Mouse (Mus musculus) layer of hippocampus, adult 2 months (tissue): ENCODE results near the gene 2810408A11Rik. TPM values are rescaled to one million over a fixed set of nuclear protein-coding genes. Genes with fewer than 3 reads are reported as not detected.
"Not testable (repeated sequence)": the region's sequence is repeated elsewhere in the genome, so short reads cannot be mapped to it uniquely, and the experiment has no call there.

Experiments
- DNase-seq, 2 experiments: peaks; one replicate each; pipeline ENCODE4 v3.0.0; 2022; ENCODE audit warnings: low spot score in 2 of 2
- H3K27ac ChIP-seq: fragments of 200-600 bp; 2 replicates; pipeline ENCODE4 v1.8.1; 2022
- H3K4me3 ChIP-seq: fragments of 200-600 bp; 2 replicates; pipeline ENCODE4 v1.8.1; 2022; ENCODE audit warnings: mild to moderate bottlenecking
- CTCF ChIP-seq: fragments of 200-600 bp; conservative IDR thresholded peaks from 2 replicates; pipeline ENCODE4 v1.8.1; 2022; ENCODE audit warnings: antibody characterized with exemption, mild to moderate bottlenecking, moderate library complexity
- total RNA-seq, 2 experiments: library from RNA; stranded (reverse); gene quantifications; 2 replicates each; pipeline ENCODE4 v1.2.3; 2021

2810408A11Rik gene
- total RNA-seq, 2 experiments from 2014 or later, result 0.64 to 1.0 TPM

DNA sequence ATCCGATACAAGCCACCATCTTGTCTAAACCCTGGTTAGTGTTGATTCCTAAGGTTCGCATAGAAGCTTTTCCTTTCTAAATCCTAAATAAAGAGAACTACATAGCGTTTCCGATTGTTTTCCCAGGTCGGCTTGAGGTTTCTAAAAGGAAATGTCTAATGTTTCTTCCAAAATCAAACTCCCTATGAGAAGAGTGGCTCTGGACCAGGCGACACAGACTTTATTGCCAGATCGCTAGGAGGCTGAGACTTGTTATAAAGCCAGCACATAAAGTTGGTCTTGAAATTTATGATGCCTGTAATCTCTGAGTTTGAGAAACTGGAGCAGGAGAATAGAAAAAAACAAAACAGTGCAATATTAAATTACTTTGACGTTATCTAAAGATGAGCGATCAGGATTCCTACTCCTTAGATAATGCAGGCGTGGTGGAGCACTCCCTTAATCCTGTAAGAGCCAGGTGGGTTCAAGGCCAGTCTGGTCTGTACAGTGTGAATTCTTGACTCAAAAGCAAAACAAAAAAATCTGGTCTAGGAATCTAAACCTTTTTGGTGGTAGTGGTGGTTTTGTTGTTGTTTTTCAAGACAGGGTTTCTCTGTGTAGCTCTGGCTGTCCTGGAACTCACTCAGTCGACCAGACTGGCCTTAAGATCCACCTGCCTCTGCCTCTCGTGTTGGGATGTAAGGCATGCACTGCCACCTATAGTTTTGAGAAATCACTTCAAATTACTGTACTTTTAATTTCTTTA, 21.4 kb upstream of the 2810408A11Rik start:
- H3K27ac ChIP-seq, result peak overlapping the region; percentile 96
- peak overlapping the region; percentile 81 for H3K4me3 ChIP-seq
- no peak for DNase-seq
- peak; percentile 21; the same call in 1 of the 2 replicates for TF ChIP-seq CTCF

DNA sequence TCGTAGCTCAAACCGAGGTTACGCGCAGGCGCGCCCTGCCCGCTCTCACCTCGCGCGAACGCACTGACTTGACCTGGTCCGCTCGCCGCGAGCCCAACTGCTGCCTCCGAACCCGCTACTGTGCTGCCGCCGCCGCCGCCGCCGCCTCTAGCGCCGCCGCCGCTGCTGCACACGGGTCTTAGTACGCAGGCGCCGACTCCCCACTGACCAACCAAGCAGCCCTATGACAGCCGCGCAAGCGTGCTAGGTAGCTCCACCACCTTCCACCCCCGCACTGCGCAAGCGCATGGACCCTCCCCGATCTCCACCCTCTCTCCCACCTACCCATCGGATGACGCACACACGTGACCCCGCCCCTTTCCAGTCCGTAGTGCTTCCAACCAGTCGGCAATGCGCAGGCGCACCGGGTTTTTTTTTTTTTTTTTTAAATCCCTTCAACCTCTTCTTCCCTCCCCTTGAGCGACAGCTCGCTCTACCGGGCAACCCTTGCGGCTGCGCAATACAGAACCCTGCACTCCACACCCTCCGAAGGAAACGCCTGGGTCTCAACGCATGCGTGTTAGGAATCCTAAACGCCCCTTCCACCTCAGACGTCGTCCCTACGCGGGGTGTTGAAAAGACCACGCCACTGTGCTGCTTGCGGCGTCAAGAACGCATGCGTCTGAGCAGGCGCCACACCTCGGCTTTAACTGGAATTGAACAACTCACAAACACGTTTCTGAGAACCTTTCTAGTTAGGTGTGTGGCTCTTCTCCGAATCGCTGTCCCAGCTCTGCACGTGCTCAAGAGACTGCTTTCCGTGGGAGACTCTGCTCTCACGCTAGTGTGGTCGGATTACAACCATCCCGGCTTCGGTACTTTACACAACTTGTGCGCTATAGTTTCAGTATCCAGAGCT, 20.6 kb upstream of the 2810408A11Rik start, which contains the start of gene Eif5a:
TSS of gene Eif5a (minus strand) at position 845 of the 898 bp plus-strand sequence.
- Histone ChIP-seq H3K4me3 (peak within 1 kb of the TSS; percentile 81), H3K27ac (peak within 1 kb of the TSS; percentile 96)
- TF ChIP-seq CTCF, result peak; percentile 81
- DNase-seq, result peak; percentile 100

DNA sequence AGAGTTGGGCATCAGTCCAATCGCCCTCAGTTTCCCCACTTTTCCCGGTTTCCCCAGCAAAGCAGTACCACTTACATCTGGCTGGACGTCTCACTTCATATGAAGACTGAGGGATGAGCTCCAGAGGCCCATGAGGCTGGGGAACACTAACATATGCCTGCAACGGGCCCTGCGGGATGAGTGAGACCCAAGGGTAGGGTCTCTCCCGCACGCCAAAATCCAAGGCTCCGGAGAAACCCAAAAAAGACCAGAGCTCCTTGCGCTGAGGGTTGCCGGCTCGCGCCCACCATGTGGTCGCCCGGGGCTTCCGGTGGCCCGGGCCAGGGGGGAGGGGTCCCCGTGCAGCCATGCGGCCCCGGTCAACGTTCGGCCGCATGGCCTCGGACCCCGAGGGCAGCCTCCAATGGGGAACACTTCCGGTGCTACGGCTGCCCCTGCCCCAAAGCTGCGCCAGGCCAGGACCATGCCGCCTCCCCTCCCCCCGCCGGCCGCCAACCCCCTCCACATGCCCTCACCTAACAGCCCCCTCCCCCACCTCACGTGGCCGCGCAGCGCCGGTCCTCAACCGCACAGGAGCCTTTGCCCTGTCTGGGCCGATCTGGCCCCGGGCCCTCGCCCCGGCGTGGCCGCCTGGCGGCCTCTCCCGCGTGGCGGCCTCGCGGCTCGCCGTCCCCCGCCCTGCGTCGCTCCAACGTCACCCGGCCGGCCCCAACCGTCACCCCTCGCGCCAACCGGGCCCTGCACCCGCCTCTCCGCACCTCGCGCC, 19.7 kb upstream of the 2810408A11Rik start:
- Histone ChIP-seq H3K27ac (peak overlapping the region; percentile 95), H3K4me3 (peak overlapping the region; percentile 59)
- no peak for TF ChIP-seq CTCF
- no peak for DNase-seq

DNA sequence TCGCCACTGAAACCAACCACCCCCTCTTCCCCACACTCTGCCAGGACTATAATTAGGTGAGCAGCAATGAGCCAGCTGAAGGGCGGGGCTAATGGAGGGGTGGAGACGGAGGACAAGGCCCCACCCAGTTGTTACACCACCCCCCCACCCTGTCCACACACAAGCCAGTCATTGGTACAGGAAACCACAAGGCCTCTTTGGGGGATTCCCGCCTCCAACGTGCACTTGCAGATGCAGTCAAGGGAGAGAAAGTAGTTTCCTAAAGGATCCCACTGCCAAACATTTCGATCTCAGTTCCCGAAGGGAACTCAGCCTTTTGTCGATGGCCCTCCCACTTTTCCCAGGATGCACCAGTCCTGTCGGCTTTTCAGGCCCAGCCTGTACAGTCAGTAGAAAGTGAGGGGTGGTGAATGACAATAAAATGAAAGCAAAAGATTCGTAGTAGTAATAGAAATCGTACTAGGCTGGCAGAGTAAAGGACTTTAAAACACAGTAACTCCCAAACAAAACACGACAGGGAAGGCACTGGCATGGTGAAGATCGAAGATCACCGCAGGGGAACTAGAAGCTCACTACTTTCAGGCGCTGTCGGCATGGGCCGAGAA, 19.0 kb upstream of the 2810408A11Rik start:
- H3K27ac ChIP-seq, result peak overlapping the region; percentile 95

DNA sequence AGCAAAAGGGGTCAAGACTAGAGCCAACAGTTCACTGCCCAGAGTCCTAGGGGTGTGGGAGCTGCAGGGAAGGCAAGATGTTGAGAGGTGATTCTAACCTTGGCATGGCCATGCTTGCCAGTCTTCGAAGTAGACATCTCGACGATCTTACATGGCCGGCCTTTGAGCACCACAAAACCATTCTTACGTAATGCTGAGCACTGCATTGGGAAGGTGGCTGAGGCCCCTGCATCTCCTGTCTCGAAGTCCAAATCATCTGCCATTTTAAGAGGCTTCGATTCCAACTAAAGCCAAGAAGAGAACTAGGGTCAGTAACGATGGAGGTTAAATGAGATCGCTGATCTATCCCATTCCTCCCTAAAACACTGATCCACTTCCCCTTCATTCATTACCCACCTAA, 18.3 kb upstream of the 2810408A11Rik start:
- no peak for DNase-seq
- Histone ChIP-seq H3K27ac (peak overlapping the region; percentile 95; the same call in 1 of the 2 replicates), H3K4me3 (peak overlapping the region; percentile 59)
- no peak for TF ChIP-seq CTCF

More for the DNA sequence above, 19.0 kb upstream of the 2810408A11Rik start:
- peak overlapping the region; percentile 59 for H3K4me3 ChIP-seq
- DNase-seq, result peak; percentile 41 to 57
- TF ChIP-seq CTCF, result no peak

DNA sequence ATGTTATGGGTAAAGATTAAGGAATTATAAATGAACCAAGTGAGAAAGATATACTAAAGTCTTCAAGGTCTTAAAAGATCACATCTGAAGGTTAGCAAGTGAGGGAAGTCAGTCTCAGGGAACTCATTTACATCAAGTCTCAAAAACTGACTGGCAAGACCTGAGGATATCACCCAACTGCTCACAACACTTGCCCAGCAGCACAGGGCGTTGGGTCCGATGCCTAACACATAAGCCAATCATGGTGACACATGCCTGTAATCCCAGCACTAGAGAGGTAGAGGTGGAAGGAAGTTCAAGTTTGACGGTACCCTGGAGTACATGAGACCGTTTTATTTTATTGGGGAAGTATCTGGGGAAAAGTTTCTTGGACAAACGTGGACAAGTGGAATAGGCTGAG, 17.3 kb upstream of the 2810408A11Rik start:
- DNase-seq, result no peak

DNA sequence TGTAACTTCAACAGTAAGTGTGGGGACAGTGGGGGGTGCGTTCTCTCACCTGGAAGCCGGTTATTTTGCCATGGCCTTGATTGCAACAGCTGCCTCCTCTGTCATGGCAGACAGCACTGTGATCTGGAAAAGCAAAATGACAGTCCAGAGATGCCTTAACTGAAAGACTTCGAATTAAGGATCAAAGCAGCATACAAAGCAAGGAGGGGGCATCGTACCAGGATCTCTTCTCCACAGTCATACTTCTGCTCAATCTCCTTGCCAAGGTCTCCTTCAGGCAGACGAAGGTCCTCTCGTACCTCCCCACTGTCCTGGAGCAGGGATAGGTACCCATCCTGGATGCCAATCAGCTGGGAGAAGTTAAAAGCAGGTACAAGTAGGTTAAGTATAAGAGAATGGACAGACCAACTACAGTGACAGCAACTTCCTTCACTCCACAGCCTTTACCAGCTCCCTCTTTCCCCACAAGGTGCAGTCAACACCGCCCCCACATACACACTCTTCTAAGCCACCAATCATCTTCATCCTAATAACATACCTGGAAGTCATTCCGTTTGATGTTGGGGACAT, 16.7 kb upstream of the 2810408A11Rik start:
- no peak for DNase-seq
- no peak for TF ChIP-seq CTCF
- Histone ChIP-seq H3K27ac (no peak overlapping the region), H3K4me3 (no peak overlapping the region)

More for the DNA sequence above, 17.3 kb upstream of the 2810408A11Rik start:
- H3K27ac ChIP-seq, result no peak overlapping the region
- TF ChIP-seq CTCF, result no peak
- H3K4me3 ChIP-seq, result no peak overlapping the region

DNA sequence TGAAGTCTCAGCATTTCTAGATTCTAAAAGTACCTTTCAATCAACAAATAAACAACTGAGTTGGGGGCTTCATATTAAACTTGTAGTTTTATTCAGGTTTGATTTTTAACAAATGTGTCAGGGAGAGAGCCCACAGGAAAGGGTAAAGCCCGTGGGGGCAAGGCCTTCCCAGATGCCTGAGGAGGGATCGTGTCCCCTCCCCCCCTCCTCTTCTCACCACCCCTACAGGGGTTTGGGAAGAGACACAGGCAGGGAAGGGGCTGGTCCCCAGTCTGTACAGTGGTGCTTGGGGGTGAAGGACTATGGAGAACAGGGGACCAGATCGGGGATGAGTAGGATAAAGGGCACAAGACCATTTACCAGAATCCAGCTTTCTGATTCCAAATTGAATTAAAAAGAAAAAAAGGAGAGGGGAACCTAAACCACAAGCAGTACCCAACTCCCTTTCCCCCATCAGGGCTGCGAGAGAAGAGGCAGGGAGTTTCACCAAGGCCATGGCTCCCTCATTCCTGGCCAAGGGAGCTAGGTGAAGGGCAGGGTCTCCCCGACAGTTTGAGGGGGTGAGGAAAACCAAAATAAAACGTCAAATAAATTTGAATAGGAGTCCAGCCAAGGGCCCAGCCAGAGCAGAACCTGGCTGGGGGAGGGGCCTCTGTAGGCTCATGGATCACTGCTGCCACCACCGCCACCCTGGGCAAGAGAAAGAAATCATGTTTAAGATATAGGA, 16.0 kb upstream of the 2810408A11Rik start:
- H3K4me3 ChIP-seq, DNase-seq, H3K27ac ChIP-seq: not testable (repeated sequence)

DNA sequence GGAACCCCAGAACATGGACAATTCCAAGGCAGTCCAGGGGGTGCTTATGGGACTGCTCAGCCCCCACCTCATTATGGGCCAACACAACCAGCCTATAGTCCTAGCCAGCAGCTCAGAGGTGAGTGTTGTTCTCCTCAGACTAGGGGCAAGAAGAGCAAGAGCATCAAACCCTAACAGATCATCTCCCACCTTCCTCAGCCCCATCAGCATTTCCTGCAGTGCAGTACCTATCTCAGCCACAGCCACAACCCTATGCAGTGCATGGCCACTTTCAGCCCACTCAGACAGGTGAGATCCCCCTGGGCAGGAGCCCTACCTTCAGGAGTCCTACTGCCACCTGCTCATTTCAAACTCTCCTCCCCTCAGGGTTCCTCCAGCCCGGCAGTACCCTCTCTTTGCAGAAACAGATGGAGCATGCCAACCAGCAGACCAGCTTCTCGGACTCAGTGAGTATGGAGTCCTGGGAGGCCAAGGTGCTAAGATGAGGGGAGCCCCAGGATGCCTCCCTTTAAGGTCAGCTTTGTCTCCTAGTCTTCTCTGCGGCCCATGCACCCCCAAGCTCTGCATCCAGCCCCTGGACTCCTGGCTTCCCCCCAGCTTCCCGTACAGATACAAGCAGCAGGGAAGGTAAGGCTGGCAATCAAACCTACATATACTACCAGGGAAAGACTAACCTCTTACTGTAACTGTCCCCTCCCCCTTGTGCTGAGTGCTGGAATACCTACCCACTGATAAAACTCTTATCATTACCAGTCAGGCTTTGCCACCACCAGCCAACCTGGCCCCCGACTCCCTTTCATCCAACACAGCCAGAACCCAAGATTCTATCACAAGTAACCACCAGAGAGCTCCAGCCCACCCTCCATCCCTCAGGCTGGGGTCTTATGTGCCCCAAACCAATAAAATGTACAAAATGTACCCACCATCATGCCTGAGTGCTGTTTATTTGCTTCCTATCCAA, 15.2 kb upstream of the 2810408A11Rik start:
- Histone ChIP-seq H3K27ac (no peak overlapping the region), H3K4me3 (no peak overlapping the region; the same call in 1 of the 2 replicates)
- TF ChIP-seq CTCF, result peak; percentile 40; the same call in 1 of the 2 replicates
- DNase-seq, result no peak

DNA sequence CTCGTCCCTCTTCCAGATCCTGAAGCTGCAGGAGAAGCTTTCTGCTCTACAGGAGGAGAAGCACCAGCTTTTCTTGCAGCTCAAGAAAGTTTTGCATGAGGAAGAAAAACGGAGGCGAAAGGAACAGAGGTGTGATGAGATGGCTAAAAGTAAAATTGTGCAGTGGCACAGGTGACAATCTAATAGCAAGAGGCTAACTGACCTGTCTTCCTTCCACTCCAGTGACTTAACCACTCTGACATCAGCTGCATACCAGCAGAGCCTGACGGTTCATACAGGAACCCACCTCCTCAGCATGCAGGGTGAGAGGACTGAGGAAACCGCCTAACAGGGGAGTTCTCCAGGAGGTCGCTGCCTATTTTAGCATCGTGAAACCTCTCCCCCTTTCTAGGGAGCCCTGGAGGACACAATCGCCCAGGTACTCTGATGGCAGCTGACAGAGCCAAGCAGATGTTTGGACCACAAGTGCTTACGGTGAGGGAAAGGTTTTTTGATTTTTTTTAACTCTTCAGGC, 14.2 kb upstream of the 2810408A11Rik start:
- H3K27ac ChIP-seq, result no peak overlapping the region
- no peak for DNase-seq
- peak overlapping the region; percentile 83 for H3K4me3 ChIP-seq
- TF ChIP-seq CTCF, result no peak
